Mouse (Mus musculus) myocyte (in vitro differentiated cells): ENCODE data around the gene Bicd2.

Experiments
- CEBPB ChIP-seq: IDR thresholded peaks from 2 replicates; pipeline ENCODE4 v1.6.1; 2011; ENCODE audit warnings: mild to moderate bottlenecking, moderate library complexity; ENCODE audit not compliant: poor library complexity, insufficient read depth, severe bottlenecking
- E2F4 ChIP-seq: IDR thresholded peaks from one replicate; pipeline ENCODE4 v1.6.1; 2011; ENCODE audit warnings: mild to moderate bottlenecking, control low read depth, moderate library complexity; ENCODE audit not compliant: insufficient read depth
- MAX ChIP-seq: IDR thresholded peaks from one replicate; pipeline ENCODE4 v1.6.1; 2011; ENCODE audit warnings: low read depth, mild to moderate bottlenecking, control low read depth
- MYOD1 ChIP-seq, 3 experiments: IDR thresholded peaks; one replicate each; pipeline ENCODE4 v1.6.1; 2011; ENCODE audit warnings: control low read depth in 2 of 3, low read depth in 2 of 3, mild to moderate bottlenecking in 2 of 3, moderate library complexity in 1 of 3; ENCODE audit not compliant: insufficient read length in 2 of 3, control insufficient read depth in 1 of 3
- MYOG ChIP-seq, 3 experiments: IDR thresholded peaks; one replicate each; pipeline ENCODE4 v1.6.1; 2011; ENCODE audit warnings: control low read depth in 2 of 3, low read depth in 2 of 3, mild to moderate bottlenecking in 2 of 3; ENCODE audit not compliant: insufficient read length in 2 of 3, control insufficient read depth in 1 of 3, insufficient read depth in 1 of 3
- POLR2A ChIP-seq: IDR thresholded peaks from one replicate; pipeline ENCODE4 v1.6.1; 2011; ENCODE audit warnings: low read depth, mild to moderate bottlenecking, control low read depth, moderate library complexity; ENCODE audit not compliant: insufficient read length
- POLR2AphosphoS2 ChIP-seq: IDR thresholded peaks from one replicate; pipeline ENCODE4 v1.6.1; 2011; ENCODE audit warnings: low read depth, control low read depth; ENCODE audit not compliant: insufficient read length
- REST ChIP-seq: IDR thresholded peaks from one replicate; pipeline ENCODE4 v1.6.1; 2011; ENCODE audit warnings: mild to moderate bottlenecking, control low read depth, moderate library complexity; ENCODE audit not compliant: insufficient read depth, insufficient read length
- SRF ChIP-seq: IDR thresholded peaks from one replicate; pipeline ENCODE4 v1.6.1; 2011; ENCODE audit warnings: low read depth; ENCODE audit not compliant: control insufficient read depth, insufficient read length
- TCF12 ChIP-seq: IDR thresholded peaks from one replicate; pipeline ENCODE4 v1.6.1; 2011; ENCODE audit warnings: mild to moderate bottlenecking, control low read depth; ENCODE audit not compliant: poor library complexity, insufficient read depth, severe bottlenecking
- TCF3 ChIP-seq: IDR thresholded peaks from one replicate; pipeline ENCODE4 v1.6.1; 2011; ENCODE audit warnings: low read depth, control low read depth; ENCODE audit not compliant: insufficient read length
- USF1 ChIP-seq: IDR thresholded peaks from one replicate; pipeline ENCODE4 v1.6.1; 2011; ENCODE audit warnings: low read depth, mild to moderate bottlenecking, control low read depth, moderate library complexity

- TF ChIP-seq MYOG (IDR thresholded peaks at IDR 0.05; ENCODE audit: control insufficient read depth in 1 of 3, insufficient read depth in 1 of 3, insufficient read length in 2 of 3, low read depth in 2 of 3) (no peak), POLR2A (no peak), MAX (no peak), POLR2AphosphoS2 (no peak), USF1 (no peak), TCF12 (no peak), E2F4 (no peak), TCF3 (no peak), REST (no peak), CEBPB (no peak), MYOD1 (IDR thresholded peaks at IDR 0.05; ENCODE audit: control insufficient read depth in 1 of 3, insufficient read length in 2 of 3, low read depth in 2 of 3) (no peak), SRF (no peak)
These were observed 13.3 kb upstream of the Bicd2 start for GRCm38 (mm10) chr13:49328101-49328500.
